Mouse (Mus musculus): ENCODE results near the gene Ppp1r7.
"Not testable (repeated sequence)": the region's sequence is repeated elsewhere in the genome, so short reads cannot be mapped to it uniquely, and the experiment has no call there.

Gene Ppp1r7

DNA sequence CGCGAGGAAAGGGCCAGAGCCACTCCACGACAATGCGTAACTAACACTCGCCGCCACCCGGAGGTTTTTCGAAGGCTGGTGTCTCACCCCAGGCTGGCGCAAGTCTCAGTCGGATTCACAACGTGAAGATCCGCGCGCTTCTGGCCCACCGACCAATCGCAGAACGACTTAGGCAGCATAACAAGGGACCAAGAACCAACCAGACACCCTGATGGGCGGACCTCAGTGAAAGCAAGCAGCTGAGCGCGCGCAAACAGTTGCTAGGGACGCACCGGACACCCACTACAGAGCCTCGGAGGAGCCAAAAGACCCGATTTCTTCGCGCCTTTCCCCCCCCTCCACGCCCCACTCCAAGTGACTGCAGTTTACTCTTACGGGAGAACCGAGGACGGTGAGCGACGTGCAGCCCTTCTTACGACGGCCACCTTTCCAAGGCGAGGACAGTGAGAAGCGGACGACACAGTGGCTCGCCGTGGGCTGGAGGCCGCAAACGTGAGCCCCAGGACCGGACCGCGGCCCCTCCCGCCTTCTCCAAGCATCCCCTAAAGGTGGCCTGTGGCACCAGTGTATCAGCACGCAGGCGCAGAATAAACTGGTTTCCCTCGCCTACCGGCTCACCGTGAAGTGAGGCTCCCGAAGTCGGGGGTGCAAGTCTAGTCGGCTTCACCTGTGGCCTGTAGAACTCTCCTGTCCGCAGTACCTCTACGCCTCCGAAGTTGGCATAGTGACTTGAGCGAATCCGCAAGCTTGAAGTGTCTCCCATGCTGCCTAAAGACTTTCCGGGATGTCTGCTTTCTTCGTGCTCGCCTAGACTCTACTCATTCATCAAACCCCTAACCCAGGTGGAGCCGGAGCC, at the start of gene Ppp1r7, which contains the start of gene Pask:
Ppp1r7 (plus strand) TSS at position 207 of the 856 bp plus-strand sequence.
Pask (minus strand) TSS at position 835 of the 856 bp plus-strand sequence.
- ATAC-seq (ENCODE audit: insufficient number of reproducible peaks, low FRiP score, low TSS enrichment): peak; percentile 94

DNA sequence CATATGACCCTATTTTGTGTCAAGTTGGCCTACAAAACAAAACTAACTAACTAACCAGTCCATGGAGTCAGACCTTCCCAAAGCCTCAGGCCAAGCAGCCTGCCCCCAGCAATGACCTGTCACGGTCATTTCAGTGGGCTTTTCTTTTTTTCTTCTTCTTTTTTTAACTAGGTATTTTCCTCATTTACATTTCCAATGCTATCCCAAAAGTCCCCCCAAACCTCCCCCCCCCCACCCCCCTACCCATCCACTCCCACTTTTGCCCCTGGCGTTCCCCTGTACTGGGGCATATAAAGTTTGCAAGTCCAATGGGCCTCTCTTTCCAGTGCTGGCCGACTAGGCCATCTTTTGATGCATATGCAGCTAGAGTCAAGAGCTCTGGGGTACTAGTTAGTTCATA, 48.2 kb upstream of the Ppp1r7 start:
- not testable (repeated sequence) for ATAC-seq (ENCODE audit: insufficient number of reproducible peaks, low FRiP score, low TSS enrichment)

DNA sequence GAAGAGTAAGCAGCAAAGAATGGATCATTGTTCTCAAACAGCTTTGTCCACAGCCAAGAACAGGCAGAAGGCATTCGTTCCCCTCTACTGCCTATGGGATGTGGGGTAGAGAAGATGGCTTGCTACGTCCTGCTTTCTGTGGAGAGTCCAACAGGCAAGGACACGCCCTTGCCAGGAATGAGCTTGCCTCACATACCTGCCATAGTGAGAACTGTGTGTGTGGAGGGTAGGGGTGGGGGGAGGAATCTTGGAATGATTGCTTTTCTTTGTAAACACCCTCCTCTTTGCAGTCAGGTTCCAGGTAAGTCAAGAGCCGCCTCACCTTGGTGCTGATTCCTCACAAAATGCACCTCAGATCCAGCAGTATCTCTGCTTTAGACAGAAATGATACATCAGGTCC, 42.9 kb upstream of the Ppp1r7 start:
- ATAC-seq (ENCODE audit: insufficient number of reproducible peaks, low FRiP score, low TSS enrichment): no peak

DNA sequence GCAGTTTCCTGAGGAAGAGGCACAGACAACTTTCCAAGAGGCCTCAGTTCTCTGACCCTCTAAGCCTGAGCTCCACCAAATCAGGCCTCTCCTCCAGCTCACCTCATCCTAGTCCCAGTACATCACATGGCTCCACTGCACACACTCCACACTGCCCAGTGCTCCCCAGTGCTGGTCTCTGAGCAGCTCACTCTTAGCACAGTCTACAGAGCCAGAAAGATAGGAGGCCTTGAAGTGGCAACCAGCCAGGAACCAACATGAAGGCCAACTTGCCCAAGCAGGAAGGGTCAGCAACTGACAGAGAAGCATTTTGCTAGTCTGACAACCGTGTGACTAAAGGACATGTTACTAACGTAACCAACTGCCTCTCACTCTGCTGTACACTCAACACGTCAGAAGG, 42.1 kb upstream of the Ppp1r7 start:
- ATAC-seq (ENCODE audit: insufficient number of reproducible peaks, low FRiP score, low TSS enrichment): no peak

DNA sequence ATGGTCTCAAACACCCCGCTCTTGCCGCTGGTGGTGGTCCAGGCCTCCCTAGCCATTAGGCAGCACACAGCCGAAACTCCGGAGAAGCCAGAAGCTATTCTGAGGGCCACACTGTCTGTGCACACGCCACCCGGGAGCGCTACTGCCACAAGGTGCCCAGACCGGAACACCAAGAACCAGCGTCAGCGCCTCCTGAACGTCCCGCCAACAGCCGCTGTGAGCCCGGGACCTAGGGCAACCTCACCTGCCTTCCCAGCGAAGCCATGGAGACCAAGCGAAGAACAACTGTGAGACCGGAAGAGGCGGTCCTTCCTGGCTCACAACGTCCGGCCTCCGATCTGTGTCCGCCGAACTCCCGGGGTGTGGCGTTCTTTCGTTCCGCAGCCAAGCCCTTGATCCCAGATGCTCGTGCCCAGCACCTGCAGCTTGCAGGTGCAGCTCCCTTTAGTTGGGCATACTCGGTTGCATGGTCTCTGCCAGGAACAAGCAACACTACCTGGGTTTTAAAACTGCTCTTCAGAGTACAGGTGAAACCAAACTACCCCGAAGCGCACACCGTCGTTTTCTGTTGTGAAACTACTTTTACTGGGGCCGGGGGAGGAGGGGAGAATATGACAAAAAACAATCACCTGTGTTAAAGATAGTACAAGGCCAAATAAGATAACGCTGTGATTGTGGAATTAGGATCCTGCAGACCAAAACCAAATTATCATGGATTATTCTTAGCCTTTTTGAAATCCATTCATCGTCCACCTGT, 36.9 kb upstream of the Ppp1r7 start, which contains the start of gene Mterf4:
Mterf4 (minus strand) TSS at position 335 of the 757 bp plus-strand sequence.
- ATAC-seq (ENCODE audit: insufficient number of reproducible peaks, low FRiP score, low TSS enrichment): peak; percentile 94

DNA sequence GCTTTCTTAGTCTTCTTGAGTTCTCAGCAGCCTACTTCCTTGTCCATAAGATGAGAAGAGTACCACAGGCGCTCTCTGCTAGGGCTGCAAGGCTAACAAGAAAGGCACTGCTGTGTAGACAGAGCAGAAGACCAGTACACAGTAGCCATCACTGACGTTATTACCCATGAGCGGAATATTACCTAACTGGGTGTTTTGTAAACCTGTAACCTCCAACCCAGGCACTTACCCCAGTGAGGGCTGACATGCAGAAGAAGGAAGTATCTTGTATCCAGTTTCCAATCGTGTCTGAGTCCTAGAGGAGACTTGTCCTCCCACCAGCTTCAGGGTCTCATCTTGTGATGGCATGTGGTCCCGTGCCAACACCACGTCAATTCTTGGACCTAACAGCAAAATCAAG, 18.7 kb upstream of the Ppp1r7 start:
- ATAC-seq (ENCODE audit: insufficient number of reproducible peaks, low FRiP score, low TSS enrichment): no peak

DNA sequence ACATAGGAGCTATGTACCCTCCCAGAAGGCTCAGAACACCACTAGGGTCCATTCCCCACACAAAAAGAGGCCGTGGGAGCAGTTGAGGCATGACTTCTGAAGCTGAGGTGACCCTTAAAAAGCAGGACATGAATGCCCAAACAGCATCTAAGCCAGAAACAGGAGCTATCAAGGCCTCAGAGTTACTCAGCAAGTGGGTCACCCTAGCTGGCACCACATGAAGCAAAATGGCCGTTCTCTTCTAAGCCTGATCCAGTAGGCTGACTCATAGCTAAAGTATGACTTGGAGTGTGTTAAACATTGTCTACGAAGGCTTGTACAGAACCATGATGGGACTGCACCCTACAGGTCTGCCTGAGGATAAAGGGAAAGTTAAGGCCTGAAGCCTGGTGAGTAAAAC, 16.2 kb upstream of the Ppp1r7 start:
- no peak for ATAC-seq (ENCODE audit: insufficient number of reproducible peaks, low FRiP score, low TSS enrichment)

DNA sequence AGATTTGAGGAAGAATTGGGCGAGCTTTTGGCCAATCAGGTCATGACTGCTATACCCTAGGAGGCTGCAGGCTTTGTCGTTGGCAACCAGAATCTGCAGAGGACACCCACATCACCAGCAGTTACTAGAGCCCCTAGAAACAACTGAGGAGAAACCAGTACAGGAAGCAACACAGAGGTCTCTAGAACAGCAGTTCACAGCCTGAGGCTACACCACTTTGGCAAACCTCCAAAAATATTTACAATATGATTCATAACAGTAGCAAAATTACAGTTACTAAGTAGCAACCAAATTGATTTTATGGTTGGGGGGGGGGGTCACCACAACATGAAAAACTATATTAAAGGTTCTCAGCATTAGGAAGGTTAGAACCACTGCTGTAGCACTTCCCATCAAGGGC, 8.0 kb upstream of the Ppp1r7 start:
- ATAC-seq (ENCODE audit: insufficient number of reproducible peaks, low FRiP score, low TSS enrichment): no peak

DNA sequence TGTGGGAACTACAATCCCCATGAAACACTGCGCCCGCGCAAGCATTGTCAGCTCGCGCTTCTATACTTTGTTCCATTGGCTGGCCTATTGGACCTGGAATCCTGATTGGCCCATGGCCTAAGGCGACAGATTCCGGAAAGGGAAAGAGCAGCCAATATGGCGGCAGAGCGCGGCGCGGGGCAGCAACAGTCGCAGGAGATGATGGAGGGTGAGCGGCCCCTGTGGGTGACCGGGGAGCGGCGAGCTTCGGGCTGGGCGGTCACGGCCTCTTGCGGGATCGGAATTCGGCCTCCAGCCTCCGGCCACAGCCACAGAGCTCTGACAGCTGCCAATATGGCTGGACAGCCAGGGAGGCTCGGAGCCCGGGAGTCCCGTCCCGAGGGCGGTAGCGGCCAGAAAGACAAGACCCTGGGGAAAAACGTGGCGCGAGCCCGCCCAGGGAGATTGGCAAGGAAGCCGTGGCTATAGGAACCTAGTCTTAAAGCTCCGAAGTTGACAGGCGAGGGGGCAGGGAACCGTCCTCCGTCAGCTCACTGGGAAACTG, 922 bp downstream of the Ppp1r7 start:
- ATAC-seq (ENCODE audit: insufficient number of reproducible peaks, low FRiP score, low TSS enrichment): peak; percentile 96

DNA sequence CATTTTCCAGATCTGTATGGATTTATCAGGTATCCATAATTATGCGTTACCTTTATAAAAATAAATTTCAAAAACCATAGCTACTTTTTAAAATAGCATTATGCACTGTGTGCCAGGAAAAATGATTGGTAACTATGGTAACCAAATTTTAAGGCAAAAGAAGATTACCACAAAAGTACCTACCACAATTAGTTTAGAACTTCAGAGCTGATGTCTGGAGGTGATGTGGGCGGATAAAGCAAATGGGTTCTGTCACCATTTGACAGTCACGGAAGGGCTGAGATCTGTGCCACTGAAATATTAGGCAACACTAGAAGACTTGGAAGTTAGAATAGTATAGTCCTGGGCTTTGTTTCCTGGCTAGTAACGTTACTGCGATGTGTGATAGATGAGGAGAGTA, 4.5 kb downstream of the Ppp1r7 start:
- ATAC-seq (ENCODE audit: insufficient number of reproducible peaks, low FRiP score, low TSS enrichment): no peak

DNA sequence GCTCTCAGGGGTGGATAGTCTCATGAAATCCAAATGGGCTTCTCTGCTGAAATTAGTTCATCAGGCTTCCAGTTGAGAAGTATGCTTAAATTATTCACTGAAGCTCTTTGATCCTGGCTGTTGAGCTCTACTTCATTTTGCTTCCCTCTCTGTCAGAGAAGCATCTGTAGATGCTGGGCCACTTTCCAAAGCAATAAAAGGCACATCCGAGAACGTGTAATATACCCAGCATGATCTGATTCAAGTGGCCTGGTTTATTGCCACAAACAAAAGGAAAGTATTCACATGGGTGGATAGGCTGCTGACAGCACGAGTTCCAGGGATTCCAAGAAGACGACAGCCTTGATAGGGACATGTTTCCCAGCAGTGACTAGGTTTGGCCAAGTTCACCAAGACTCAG, 7.0 kb downstream of the Ppp1r7 start:
- ATAC-seq (ENCODE audit: insufficient number of reproducible peaks, low FRiP score, low TSS enrichment): no peak

DNA sequence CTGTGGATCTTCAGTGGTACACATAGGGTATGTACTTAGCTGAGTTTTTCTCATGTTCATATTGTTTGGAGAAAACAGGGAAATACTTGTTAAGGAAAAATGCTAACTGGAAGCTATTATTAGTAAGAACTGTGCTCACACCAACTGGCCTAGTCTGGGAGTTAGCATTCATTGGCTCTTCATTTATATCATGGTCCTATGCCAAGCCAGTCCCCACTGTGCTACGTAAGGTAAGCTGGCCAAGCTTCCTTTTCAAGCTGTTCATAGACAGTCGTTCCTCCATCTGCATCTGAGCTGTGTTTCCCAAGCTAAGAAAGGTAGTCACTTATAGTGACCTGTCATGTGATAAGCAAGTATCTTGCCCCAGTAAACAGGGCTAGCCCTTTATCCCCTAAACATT, 10.1 kb downstream of the Ppp1r7 start:
- no peak for ATAC-seq (ENCODE audit: insufficient number of reproducible peaks, low FRiP score, low TSS enrichment)

DNA sequence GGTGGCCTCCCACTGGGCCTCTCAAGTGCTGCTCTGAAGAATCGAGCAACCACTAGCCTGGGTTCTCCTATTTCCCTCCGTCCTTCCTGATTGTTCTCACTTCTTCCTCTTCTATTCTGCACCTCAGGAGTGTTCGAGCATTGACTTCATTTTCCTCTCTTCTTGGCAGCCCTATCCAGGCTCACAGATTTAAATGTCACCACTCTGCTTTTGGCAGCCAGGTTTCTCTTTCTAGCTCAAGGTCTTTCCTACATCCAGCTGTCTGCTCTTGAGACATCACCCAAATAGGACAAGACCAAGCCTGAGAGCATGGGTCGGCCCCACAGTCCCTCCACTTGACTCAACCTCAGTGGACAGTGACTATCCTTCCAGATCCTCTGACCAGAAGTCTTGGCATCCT, 20.0 kb downstream of the Ppp1r7 start:
- no peak for ATAC-seq (ENCODE audit: insufficient number of reproducible peaks, low FRiP score, low TSS enrichment)

DNA sequence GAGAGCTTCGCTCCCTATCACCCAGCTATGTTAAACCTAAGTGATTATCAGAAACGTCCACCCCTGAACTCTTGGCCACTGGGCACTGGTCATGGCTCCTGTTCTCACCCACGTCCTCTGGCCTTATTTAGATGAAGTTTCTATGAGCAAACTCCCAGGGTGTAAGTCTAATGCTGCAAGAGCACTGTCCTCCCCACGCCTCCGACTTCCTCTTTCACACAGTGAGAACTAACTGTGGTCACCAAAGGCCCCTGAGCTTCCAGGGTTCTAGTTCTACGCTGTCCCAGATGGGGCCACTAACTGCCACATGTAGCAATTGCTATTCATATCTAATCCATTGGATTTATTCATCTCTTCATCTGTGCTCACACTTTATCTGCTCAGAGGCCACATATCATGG, 23.0 kb downstream of the Ppp1r7 start:
- ATAC-seq (ENCODE audit: insufficient number of reproducible peaks, low FRiP score, low TSS enrichment): no peak

DNA sequence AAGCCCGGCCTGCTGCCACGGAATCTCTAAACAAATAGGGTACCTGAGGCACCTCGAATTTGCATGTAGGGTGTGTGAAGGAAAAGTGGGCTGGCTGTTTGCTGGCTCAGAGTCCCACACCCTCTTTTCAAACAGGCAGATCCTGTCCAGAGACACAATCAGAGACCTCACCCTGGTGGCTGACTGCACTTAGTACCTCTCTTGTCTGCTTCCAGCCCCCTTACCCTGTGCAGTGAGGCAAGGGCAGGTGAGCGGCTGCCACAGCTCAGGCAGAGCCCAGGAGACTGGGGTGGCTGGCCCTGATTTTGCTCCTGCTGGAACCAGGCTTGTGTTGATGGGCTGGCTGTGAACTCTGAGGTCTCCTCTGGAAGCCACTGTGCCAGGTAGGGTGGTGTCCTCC, 31.0 kb downstream of the Ppp1r7 start, which contains the start of gene Ano7:
Ano7 (plus strand) TSS at position 266 of the 400 bp plus-strand sequence.
- ATAC-seq (ENCODE audit: insufficient number of reproducible peaks, low FRiP score, low TSS enrichment): no peak

DNA sequence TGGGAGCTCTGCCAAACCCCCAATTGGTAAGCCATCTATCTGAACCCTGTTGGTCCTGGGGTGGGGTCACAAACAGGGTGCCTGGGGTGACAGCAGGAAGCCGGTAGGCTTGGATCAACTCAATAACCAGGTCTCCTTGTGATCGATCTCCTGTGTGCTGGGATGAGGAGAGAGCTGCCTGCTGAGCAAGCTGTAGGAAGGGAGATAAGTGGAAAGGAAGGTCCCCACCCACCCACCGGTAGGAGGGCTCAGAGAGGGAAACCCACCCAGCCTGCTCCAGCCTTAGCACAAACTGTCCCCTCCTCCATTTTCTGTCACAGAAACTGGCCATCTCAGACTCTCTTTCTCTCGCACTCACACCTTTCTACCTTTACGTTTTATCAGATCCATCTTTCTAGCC, 34.7 kb downstream of the Ppp1r7 start:
- ATAC-seq (ENCODE audit: insufficient number of reproducible peaks, low FRiP score, low TSS enrichment): no peak

DNA sequence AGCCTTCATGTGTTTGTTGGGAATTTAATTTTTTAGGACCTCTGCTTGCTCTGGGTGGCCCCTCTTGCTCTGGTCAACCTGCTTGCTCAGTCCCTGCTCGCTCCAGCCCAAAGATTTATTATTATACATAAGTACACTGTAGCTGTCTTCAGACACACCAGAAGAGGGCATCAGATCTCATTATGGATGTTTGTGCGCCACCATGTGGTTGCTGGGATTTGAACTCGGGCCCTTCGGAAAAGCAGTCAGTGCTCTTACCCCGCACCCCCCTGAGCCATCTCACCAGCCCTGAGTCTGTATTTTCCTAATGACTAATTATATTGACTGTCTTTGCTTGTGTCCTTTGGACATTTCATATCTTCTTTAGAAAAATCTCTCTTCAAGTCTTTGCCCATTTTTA, 36.5 kb downstream of the Ppp1r7 start:
- no peak for ATAC-seq (ENCODE audit: insufficient number of reproducible peaks, low FRiP score, low TSS enrichment)

DNA sequence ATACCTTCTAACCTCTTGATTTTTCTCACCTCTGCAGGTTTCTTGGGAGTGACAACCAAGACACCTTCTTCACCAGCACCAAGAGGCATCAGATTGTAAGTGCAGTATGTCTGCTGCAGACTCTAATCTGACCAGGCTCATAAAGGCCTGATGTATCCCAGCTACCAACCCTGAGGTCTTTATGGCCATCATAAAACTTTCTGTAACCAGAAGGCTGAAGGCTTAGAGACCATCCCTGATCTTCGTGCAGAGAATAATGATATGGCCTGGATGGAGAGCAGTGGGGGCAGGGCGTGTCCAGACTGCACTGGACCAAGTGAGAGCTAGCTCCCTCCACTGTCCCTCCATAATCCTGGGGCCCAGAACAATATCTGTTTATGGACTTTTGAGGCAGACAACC, 44.5 kb downstream of the Ppp1r7 start:
- no peak for ATAC-seq (ENCODE audit: insufficient number of reproducible peaks, low FRiP score, low TSS enrichment)

DNA sequence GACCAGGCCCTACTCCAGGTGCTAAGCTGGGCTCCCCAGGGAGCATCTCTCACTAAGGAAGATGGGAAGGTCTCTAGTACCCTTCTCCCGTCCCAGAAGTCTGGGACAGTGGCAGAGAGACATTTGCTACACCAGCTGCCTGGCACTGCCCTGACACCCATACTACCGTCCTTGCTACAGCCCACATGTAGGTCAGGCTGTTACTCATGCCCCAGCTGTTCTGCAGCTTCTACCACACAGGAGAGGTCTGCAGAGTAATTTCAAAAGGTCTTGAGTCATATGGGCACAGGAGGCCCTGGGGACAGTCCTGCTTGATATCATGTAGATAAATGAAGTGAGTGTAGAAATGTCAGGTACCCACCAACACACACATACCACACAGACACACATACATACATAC, 46.3 kb downstream of the Ppp1r7 start:
- no peak for ATAC-seq (ENCODE audit: insufficient number of reproducible peaks, low FRiP score, low TSS enrichment)

DNA sequence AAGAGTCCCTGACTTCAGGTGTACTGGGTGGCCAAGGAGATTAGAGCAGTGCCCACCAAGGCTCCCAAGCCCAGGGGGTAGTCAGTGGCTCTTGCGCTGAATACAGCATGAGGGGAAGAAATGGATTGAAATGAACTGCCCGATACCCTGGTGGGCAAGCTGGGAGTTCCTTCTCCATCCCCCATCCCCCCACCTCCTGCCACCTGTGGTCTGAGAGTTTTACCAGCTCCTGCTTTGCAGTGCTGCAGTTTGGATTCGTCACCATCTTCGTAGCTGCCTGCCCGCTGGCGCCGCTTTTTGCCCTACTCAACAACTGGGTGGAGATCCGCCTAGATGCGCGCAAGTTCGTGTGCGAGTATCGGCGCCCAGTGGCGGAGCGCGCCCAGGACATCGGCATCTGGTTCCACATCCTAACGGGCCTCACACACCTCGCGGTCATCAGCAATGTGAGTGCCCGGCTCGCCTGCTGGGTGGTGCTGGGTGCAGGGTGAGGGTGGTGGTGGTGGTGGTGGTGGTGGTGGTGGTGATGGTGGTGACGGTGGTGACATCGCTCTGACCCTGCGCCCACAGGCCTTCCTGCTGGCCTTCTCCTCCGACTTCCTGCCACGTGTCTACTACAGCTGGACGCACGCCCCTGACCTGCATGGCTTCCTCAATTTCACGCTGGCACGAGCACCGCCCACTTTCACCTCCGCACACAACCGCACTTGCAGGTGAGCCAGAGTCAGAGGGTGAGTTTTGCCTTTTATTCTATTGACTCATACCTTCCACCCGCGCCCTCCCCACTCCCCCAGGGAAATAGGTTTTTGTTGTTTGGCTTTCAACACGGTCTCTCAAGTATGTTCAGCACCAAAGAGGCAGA, 58.8 kb downstream of the Ppp1r7 start:
- no peak for ATAC-seq (ENCODE audit: insufficient number of reproducible peaks, low FRiP score, low TSS enrichment)
